Mouse (Mus musculus) liver, postnatal 0 days (tissue): Measurements from ENCODE around the gene Fam171a2. TPM values are rescaled to one million over a fixed set of nuclear protein-coding genes. Genes with fewer than 3 reads are reported as not detected.

Experiments
- ATAC-seq: fragments of 200-750 bp; cut with Nextera tagmentation; 2 replicates; pipeline ENCODE4 v1.8.0; 2017; ENCODE audit warnings: mild to moderate bottlenecking, moderate library complexity
- DNase-seq: peaks from one replicate; pipeline ENCODE4 v3.0.0-alpha.2; 2016
- H3K27ac ChIP-seq: fragments of 300-500 bp; sonication (generic); 2 replicates; pipeline ENCODE4 v1.5.1; 2014; ENCODE audit warnings: antibody characterized with exemption, moderate library complexity, mild to moderate bottlenecking, low read depth
- H3K27me3 ChIP-seq: fragments of 300-500 bp; sonication (generic); 2 replicates; pipeline ENCODE4 v1.6.1; 2014; ENCODE audit warnings: low read length, control low read depth, mixed read lengths; ENCODE audit not compliant: insufficient read depth
- H3K36me3 ChIP-seq: fragments of 300-500 bp; sonication (generic); replicated peaks from 2 replicates; pipeline ENCODE4 v1.6.1; 2014; ENCODE audit warnings: mild to moderate bottlenecking, control low read depth, low read length, moderate library complexity, mixed read lengths; ENCODE audit not compliant: insufficient read depth
- H3K4me1 ChIP-seq: fragments of 300-500 bp; sonication (generic); 2 replicates; pipeline ENCODE4 v1.6.1; 2014; ENCODE audit warnings: antibody characterized with exemption, mild to moderate bottlenecking, control low read depth; ENCODE audit not compliant: insufficient read depth
- H3K4me2 ChIP-seq: fragments of 300-500 bp; sonication (generic); 2 replicates; pipeline ENCODE4 v1.6.1; 2014; ENCODE audit warnings: low read depth, mild to moderate bottlenecking, low read length, moderate library complexity, mixed read lengths
- H3K4me3 ChIP-seq: fragments of 300-500 bp; sonication (generic); 2 replicates; pipeline ENCODE4 v1.5.1; 2014; ENCODE audit warnings: low read depth, low read length
- H3K9ac ChIP-seq: fragments of 300-500 bp; sonication (generic); replicated peaks from 2 replicates; pipeline ENCODE4 v1.6.1; 2014; ENCODE audit warnings: mild to moderate bottlenecking, moderate library complexity
- H3K9me3 ChIP-seq: fragments of 300-500 bp; sonication (generic); 2 replicates; pipeline ENCODE4 v1.6.1; 2016; ENCODE audit warnings: mild to moderate bottlenecking, control low read depth, low read length, mixed read lengths
- CTCF ChIP-seq: sonication (generic); IDR thresholded peaks from 2 replicates; pipeline ENCODE4 v1.5.1; 2016; ENCODE audit warnings: antibody characterized with exemption, low read depth
- EP300 ChIP-seq: IDR thresholded peaks from 2 replicates; pipeline ENCODE4 v1.6.1; 2016; ENCODE audit warnings: antibody characterized with exemption, low read depth, mild to moderate bottlenecking
- WGBS: fragments of 180-500 bp; shearing (Covaris S2); extraction: QIAGEN DNeasy Blood & Tissue Kit; methylation state at CpG from one replicate; pipeline ENCODE4 v1.1.7; 2014; ENCODE audit not compliant: insufficient replicate concordance; 5-methylcytosine and 5-hydroxymethylcytosine counted together
- polyA plus RNA-seq: library from polyadenylated mRNA; unstranded; fragments of >200 nt; fragmentation: Nextera tagmentation; extraction: Ambion mirVana; gene quantifications from 2 replicates; pipeline ENCODE4 v1.2.1, GENCODE M21; 2015

The Fam171a2 gene
- polyA plus RNA-seq, 1 experiment from 2014 or later: 0.23 TPM

DNA sequence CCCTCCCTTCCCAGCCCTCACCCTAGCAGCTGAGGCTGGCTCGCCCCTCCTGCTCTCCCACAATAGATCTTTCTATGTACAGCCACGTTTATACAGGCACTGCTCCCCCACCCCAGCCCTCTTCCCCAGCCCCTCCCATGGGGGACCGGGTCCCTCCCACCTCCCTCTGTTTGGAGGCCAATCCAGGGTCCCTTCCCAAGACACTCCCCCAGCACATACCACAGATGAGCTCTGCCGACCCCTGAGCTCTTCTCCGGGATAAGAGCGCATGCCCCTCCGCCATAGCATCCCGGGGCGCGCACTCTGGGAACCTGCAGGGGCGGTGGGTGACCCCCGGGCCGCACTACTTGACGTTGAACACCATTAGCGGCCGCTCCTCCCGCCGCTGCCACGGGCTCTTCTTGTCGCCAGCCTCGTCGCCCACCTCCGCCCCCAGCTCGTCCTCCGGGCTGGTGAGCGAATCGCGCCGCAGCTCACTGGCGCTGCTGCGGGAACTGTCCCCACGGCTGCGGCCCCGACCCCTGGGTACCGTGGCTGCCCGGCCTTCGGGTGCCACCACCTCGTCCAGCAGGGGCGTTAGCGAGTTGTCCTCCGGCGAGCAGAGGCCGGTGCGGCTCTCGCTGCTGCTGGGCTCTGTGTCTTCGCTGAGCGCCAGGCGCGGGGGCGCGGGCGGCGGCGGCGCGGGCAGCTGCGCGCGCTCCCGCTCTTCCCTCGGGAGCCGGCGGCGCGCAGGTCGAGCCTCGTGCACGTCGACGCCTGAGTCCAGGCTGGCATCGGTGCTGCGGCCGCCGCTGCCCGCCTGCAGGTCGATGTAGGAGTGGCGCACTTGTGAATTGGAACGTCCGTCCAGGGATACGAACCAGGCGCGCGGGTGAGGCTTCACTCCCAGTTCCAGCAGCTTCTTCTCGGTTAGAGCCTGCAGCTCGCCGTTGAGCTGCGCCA, 10.1 kb downstream of the Fam171a2 start:
- Histone ChIP-seq H3K4me1 (peaks cover 12% of the 10 kb centered on the region), H3K27ac (no peak overlapping the region), H3K4me2 (peak overlapping the region; percentile 93), H3K9me3 (no peaks in the 10 kb centered on the region), H3K9ac (peak overlapping the region; percentile 54), H3K27me3 (peaks cover 21% of the 10 kb centered on the region), H3K36me3 (peaks cover 18% of the 10 kb centered on the region), H3K4me3 (peak overlapping the region; percentile 51)
- TF ChIP-seq CTCF: peak; percentile 48
- no peak for TF ChIP-seq EP300
- WGBS: 32% methylated on average over 80 of the region's 87 CpGs
- ATAC-seq (peak; percentile 60), DNase-seq (peak; percentile 70)

DNA sequence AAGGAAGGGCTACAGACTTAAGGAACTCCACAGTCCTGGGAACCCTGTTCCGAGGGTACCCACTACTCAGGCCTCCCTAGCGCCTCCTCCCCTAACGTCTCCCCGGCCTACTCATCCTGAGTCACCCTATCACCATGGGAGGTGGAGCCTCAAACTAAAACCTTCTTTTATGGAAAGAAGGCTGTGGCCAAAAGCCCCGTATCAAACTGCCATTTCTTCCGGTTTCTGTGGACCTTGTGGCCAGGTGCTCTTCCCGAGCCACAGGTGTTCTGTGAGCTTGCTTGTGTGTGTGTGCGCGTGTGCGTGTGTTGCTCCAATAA, 11.1 kb downstream of the Fam171a2 start:
- no peak for DNase-seq
- TF ChIP-seq CTCF: no peak
- TF ChIP-seq EP300: no peak
- Histone ChIP-seq H3K9me3 (no peaks in the 10 kb centered on the region), H3K4me3 (no peak overlapping the region), H3K36me3 (peaks cover 18% of the 10 kb centered on the region), H3K4me2 (no peak overlapping the region), H3K9ac (no peak overlapping the region), H3K27ac (no peak overlapping the region), H3K27me3 (peaks cover 21% of the 10 kb centered on the region), H3K4me1 (peaks cover 14% of the 10 kb centered on the region)
- no peak for ATAC-seq
- 82% methylated on average over 10 of the region's 10 CpGs for WGBS

DNA sequence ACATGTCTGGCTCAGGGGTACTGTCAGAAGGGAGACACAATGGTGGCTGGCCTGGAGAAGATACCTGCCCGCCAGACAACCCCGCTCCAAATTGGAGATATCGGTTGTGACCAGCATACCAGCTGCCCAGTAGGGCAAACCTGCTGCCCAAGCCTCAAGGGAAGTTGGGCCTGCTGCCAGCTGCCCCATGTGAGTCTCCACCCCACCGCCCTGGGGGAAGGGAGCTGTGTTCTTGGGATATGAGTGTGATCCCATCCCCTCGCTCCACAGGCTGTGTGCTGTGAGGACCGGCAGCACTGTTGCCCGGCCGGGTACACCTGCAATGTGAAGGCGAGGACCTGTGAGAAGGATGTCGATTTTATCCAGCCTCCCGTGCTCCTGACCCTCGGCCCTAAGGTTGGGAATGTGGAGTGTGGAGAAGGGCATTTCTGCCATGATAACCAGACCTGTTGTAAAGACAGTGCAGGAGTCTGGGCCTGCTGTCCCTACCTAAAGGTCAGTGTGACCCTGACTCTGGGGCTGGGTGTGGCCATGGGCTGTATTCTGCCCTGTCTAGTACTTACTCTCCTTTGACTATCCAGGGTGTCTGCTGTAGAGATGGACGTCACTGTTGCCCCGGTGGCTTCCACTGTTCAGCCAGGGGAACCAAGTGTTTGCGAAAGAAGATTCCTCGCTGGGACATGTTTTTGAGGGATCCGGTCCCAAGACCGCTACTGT, 11.6 kb downstream of the Fam171a2 start:
- H3K4me3 ChIP-seq: no peak overlapping the region
- H3K4me2 ChIP-seq: no peak overlapping the region
- H3K9ac ChIP-seq: no peak overlapping the region
- DNase-seq (no peak), ATAC-seq (no peak)
- peaks cover 21% of the 10 kb centered on the region for H3K27me3 ChIP-seq
- peaks cover 18% of the 10 kb centered on the region for H3K4me1 ChIP-seq
- TF ChIP-seq EP300: no peak
- TF ChIP-seq CTCF: no peak
- H3K36me3 ChIP-seq: peaks cover 18% of the 10 kb centered on the region
- H3K9me3 ChIP-seq: no peaks in the 10 kb centered on the region
- WGBS: 87% methylated on average over 18 of the region's 18 CpGs
- H3K27ac ChIP-seq: no peak overlapping the region

- ATAC-seq (no peak), DNase-seq (no peak)
- H3K9me3 ChIP-seq: no peaks in the 10 kb centered on the region
- H3K4me3 ChIP-seq: no peak overlapping the region
- H3K27me3 ChIP-seq: peaks cover 21% of the 10 kb centered on the region
- peaks cover 18% of the 10 kb centered on the region for H3K36me3 ChIP-seq
- H3K9ac ChIP-seq: no peak overlapping the region
- H3K4me1 ChIP-seq: peaks cover 18% of the 10 kb centered on the region
- 82% methylated on average over 11 of the region's 11 CpGs for WGBS
- no peak for TF ChIP-seq EP300
- no peak for TF ChIP-seq CTCF
- no peak overlapping the region for H3K27ac ChIP-seq
- H3K4me2 ChIP-seq: no peak overlapping the region
These were observed 12.4 kb downstream of the Fam171a2 start for GRCm38 (mm10) chr11:102434816-102435705.

DNA sequence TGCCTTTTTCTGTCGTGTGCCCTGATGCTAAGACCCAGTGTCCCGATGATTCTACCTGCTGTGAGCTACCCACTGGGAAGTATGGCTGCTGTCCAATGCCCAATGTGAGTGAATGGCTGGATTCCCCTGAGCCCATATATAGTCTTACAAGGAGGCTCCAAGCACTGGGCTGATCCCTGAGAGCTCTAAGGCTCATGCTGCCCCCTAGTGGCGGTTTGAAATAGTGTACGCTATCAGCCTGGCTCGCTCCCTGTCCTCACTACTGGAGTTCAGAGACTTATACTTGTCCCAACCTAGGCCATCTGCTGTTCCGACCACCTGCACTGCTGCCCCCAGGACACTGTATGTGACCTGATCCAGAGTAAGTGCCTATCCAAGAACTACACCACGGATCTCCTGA, 13.1 kb downstream of the Fam171a2 start:
- DNase-seq (peak; percentile 89), ATAC-seq (no peak)
- Histone ChIP-seq H3K9ac (no peak overlapping the region), H3K9me3 (no peaks in the 10 kb centered on the region), H3K4me3 (no peak overlapping the region), H3K27ac (no peak overlapping the region), H3K36me3 (peaks cover 18% of the 10 kb centered on the region), H3K27me3 (peaks cover 18% of the 10 kb centered on the region), H3K4me2 (no peak overlapping the region), H3K4me1 (peaks cover 25% of the 10 kb centered on the region)
- 17% methylated on average over 7 of the region's 7 CpGs for WGBS
- TF ChIP-seq EP300 (no peak), CTCF (peak; percentile 97)
